Mouse (Mus musculus) forebrain, embryonic 14.5 days (tissue): ENCODE measurements around the gene Hyal2. TPM values are rescaled to one million over a fixed set of nuclear protein-coding genes. Genes with fewer than 3 reads are reported as not detected.
"Not testable (repeated sequence)": the region's sequence is repeated elsewhere in the genome, so short reads cannot be mapped to it uniquely, and the experiment has no call there.

Experiments
- ATAC-seq: fragments of 200-750 bp; cut with Nextera tagmentation; 2 replicates; pipeline ENCODE4 v1.8.0; 2017; ENCODE audit warnings: mild to moderate bottlenecking, moderate library complexity
- DNase-seq: peaks from one replicate; pipeline ENCODE4 v3.0.0-alpha.2; 2015; ENCODE audit warnings: low spot score
- H3K27ac ChIP-seq: fragments of 300-500 bp; sonication (generic); 2 replicates; pipeline ENCODE4 v1.5.1; 2014; ENCODE audit warnings: low read depth, mild to moderate bottlenecking, control low read depth, low read length, moderate library complexity
- H3K27me3 ChIP-seq: fragments of 300-500 bp; sonication (generic); replicated peaks from 2 replicates; pipeline ENCODE4 v1.6.1; 2014; ENCODE audit warnings: low read length, control low read depth, mixed read lengths; ENCODE audit not compliant: control insufficient read depth, insufficient read depth
- H3K36me3 ChIP-seq: fragments of 300-500 bp; sonication (generic); 2 replicates; pipeline ENCODE4 v1.6.1; 2014; ENCODE audit warnings: low read length, control low read depth; ENCODE audit not compliant: control insufficient read depth, insufficient read depth
- H3K4me1 ChIP-seq: fragments of 300-500 bp; sonication (generic); 2 replicates; pipeline ENCODE4 v1.6.1; 2014; ENCODE audit warnings: antibody characterized with exemption, low read length, control low read depth; ENCODE audit not compliant: control insufficient read depth, insufficient read depth
- H3K4me2 ChIP-seq: fragments of 300-500 bp; sonication (generic); 2 replicates; pipeline ENCODE4 v1.6.1; 2014; ENCODE audit warnings: mild to moderate bottlenecking, control low read depth, low read length
- H3K4me3 ChIP-seq: fragments of 300-500 bp; sonication (generic); 2 replicates; pipeline ENCODE4 v1.5.1; 2014; ENCODE audit warnings: low read depth, low read length, control low read depth
- H3K9ac ChIP-seq: fragments of 300-500 bp; sonication (generic); 2 replicates; pipeline ENCODE4 v1.6.1; 2014; ENCODE audit warnings: mild to moderate bottlenecking, low read length, control low read depth, moderate library complexity
- H3K9me3 ChIP-seq: fragments of 300-500 bp; sonication (generic); replicated peaks from 2 replicates; pipeline ENCODE4 v1.6.1; 2016; ENCODE audit warnings: low read length, control low read depth, mixed read lengths; ENCODE audit not compliant: control insufficient read depth
- WGBS: fragments of 180-500 bp; shearing (Covaris S2); extraction: QIAGEN DNeasy Blood & Tissue Kit; methylation state at CpG from one replicate; pipeline ENCODE4 v1.1.7; 2014; 5-methylcytosine and 5-hydroxymethylcytosine counted together
- polyA plus RNA-seq: library from polyadenylated mRNA; unstranded; fragments of >200 nt; fragmentation: Nextera tagmentation; extraction: Ambion mirVana; gene quantifications from 2 replicates; pipeline ENCODE4 v1.2.1, GENCODE M21; 2014

Gene Hyal2
- polyA plus RNA-seq, 1 experiment from 2014 or later, result 109 TPM

- H3K9ac ChIP-seq, result peak overlapping the region; percentile 92
- WGBS, result 1% methylated on average over 23 of the region's 23 CpGs
- no peaks in the 10 kb centered on the region for H3K9me3 ChIP-seq
- peak overlapping the region; percentile 92 for H3K4me2 ChIP-seq
- H3K27me3 ChIP-seq, result no peaks in the 10 kb centered on the region
- ATAC-seq (peak; percentile 25), DNase-seq (no peak)
- H3K4me3 ChIP-seq, result peak overlapping the region; percentile 88
- H3K27ac ChIP-seq, result peak overlapping the region; percentile 77
- H3K4me1 ChIP-seq, result peaks cover 25% of the 10 kb centered on the region
- peaks cover 54% of the 10 kb centered on the region for H3K36me3 ChIP-seq
These were observed 1.5 kb downstream of the Hyal2 start for GRCm38 (mm10) chr9:107569270-107569669.

- ATAC-seq, result no peak
- H3K27ac ChIP-seq, result peak overlapping the region; percentile 77; the same call in 1 of the 2 replicates
- peak overlapping the region; percentile 92 for H3K4me2 ChIP-seq
- H3K4me3 ChIP-seq, result peak overlapping the region; percentile 88
- H3K4me1 ChIP-seq, result peaks cover 25% of the 10 kb centered on the region
- 31% methylated on average over 13 of the region's 13 CpGs for WGBS
- H3K9me3 ChIP-seq, result no peaks in the 10 kb centered on the region
- DNase-seq, result no peak
- H3K36me3 ChIP-seq, result peaks cover 52% of the 10 kb centered on the region
- H3K9ac ChIP-seq, result peak overlapping the region; percentile 92
- no peaks in the 10 kb centered on the region for H3K27me3 ChIP-seq
These were observed 2.3 kb downstream of the Hyal2 start for GRCm38 (mm10) chr9:107570016-107570415.

GRCm38 (mm10) chr9:107570845-107571244 is 3.1 kb downstream of the Hyal2 start:
- H3K9me3 ChIP-seq, result no peaks in the 10 kb centered on the region
- peaks cover 46% of the 10 kb centered on the region for H3K36me3 ChIP-seq
- H3K9ac ChIP-seq, result peak overlapping the region; percentile 92
- H3K27ac ChIP-seq, result no peak overlapping the region; the same call in 1 of the 2 replicates
- H3K4me3 ChIP-seq, result peak overlapping the region; percentile 88; the same call in 1 of the 2 replicates
- peak overlapping the region; percentile 92 for H3K4me2 ChIP-seq
- H3K4me1 ChIP-seq, result peaks cover 25% of the 10 kb centered on the region
- H3K27me3 ChIP-seq, result no peaks in the 10 kb centered on the region
- WGBS, result 92% methylated on average over 21 of the region's 21 CpGs
- ATAC-seq, result no peak
- no peak for DNase-seq

GRCm38 (mm10) chr9:107571534-107572326 is 4.0 kb downstream of the Hyal2 start:
- H3K4me1 ChIP-seq, result peaks cover 25% of the 10 kb centered on the region

GRCm38 (mm10) chr9:107572327-107572662 is 4.5 kb downstream of the Hyal2 start:
- ATAC-seq, result no peak
- no peak for DNase-seq
- Histone ChIP-seq H3K27me3 (no peaks in the 10 kb centered on the region), H3K27ac (no peak overlapping the region), H3K9me3 (no peaks in the 10 kb centered on the region), H3K9ac (no peak overlapping the region), H3K4me3 (no peak overlapping the region), H3K36me3 (peaks cover 39% of the 10 kb centered on the region), H3K4me1 (peaks cover 25% of the 10 kb centered on the region), H3K4me2 (no peak overlapping the region)
- 97% methylated on average over 2 of the region's 2 CpGs for WGBS

More at GRCm38 (mm10) chr9:107571534-107572326, 4.0 kb downstream of the Hyal2 start:
- ATAC-seq, result no peak
- no peak overlapping the region for H3K4me3 ChIP-seq
- H3K9ac ChIP-seq, result no peak overlapping the region
- whole genome bisulfite sequencing, result 94% methylated on average over 22 of the region's 22 CpGs
- H3K9me3 ChIP-seq, result no peaks in the 10 kb centered on the region
- no peak overlapping the region for H3K4me2 ChIP-seq
- no peak overlapping the region for H3K27ac ChIP-seq
- H3K36me3 ChIP-seq, result peaks cover 39% of the 10 kb centered on the region
- DNase-seq, result no peak
- H3K27me3 ChIP-seq, result no peaks in the 10 kb centered on the region

GRCm38 (mm10) chr9:107573774-107574173 is 6.0 kb downstream of the Hyal2 start:
- not testable (repeated sequence) for H3K9ac ChIP-seq, H3K4me3 ChIP-seq, ATAC-seq, H3K4me2 ChIP-seq, H3K27me3 ChIP-seq, DNase-seq, H3K27ac ChIP-seq, H3K9me3 ChIP-seq
- Histone ChIP-seq H3K4me1 (peaks cover 15% of the 10 kb centered on the region), H3K36me3 (peaks cover 39% of the 10 kb centered on the region)
- WGBS, result 80% methylated on average over 6 of the region's 6 CpGs

- WGBS, result 87% methylated on average over 14 of the region's 14 CpGs
- Histone ChIP-seq H3K4me2 (no peak overlapping the region), H3K4me1 (peaks cover 13% of the 10 kb centered on the region), H3K27me3 (no peaks in the 10 kb centered on the region), H3K9me3 (no peaks in the 10 kb centered on the region), H3K36me3 (peaks cover 37% of the 10 kb centered on the region), H3K9ac (no peak overlapping the region), H3K4me3 (no peak overlapping the region), H3K27ac (no peak overlapping the region)
- DNase-seq (no peak), ATAC-seq (no peak)
These were observed 8.0 kb downstream of the Hyal2 start for GRCm38 (mm10) chr9:107575579-107576356.

- peak within 1 kb of the TSS; percentile 38; the same call in 1 of the 2 replicates for H3K9ac ChIP-seq
These were observed 8.8 kb downstream of the Hyal2 start, which contains the start of gene Hyal1 for GRCm38 (mm10) chr9:107576357-107577107. TSS of gene Hyal1 (plus strand) at chr9:107576927.

More at GRCm38 (mm10) chr9:107576357-107577107, 8.8 kb downstream of the Hyal2 start, which contains the start of gene Hyal1:
- 0 out of 2 replicates have a peak within 1 kb of the TSS, but pooled peaks have one; percentile 11 for H3K4me3 ChIP-seq
- H3K9me3 ChIP-seq, result no peaks in the 10 kb centered on the region
- ATAC-seq (peak; percentile 69), DNase-seq (peak; percentile 82)
- H3K4me2 ChIP-seq, result peak within 1 kb of the TSS; percentile 46
- 26% methylated on average over 16 of the region's 16 CpGs for WGBS
- H3K27ac ChIP-seq, result peak within 1 kb of the TSS; percentile 58; the same call in 1 of the 2 replicates
- no peaks in the 10 kb centered on the region for H3K27me3 ChIP-seq
- H3K4me1 ChIP-seq, result peaks cover 13% of the 10 kb centered on the region
- H3K36me3 ChIP-seq, result peaks cover 29% of the 10 kb centered on the region
